Mouse (Mus musculus) liver, embryonic 14 days (tissue): ENCODE data around the gene Rchy1. TPM values are rescaled to one million over a fixed set of nuclear protein-coding genes. Genes with fewer than 3 reads are reported as not detected.

Source experiments
- polyA plus RNA-seq: library from polyadenylated mRNA; depleted of rRNA; stranded (reverse); fragments of >200 nt; gene quantifications from 2 replicates; pipeline ENCODE4 v1.2.3, GENCODE M21; 2012; rRNA removed

Gene Rchy1
- 19.4 and 24.7 TPM in 2 replicates for polyA plus RNA-seq

GRCm38 (mm10) chr5:91962639-91963440 is at the start of gene Rchy1:
Gene Rchy1 (minus strand): TSS chr5:91963068.

GRCm38 (mm10) chr5:91987236-91987635 is 24.4 kb upstream of the Rchy1 start, which contains the start of gene Odaph:
Gene Odaph (plus strand): TSS chr5:91987475.

Other genes starting within 250 kb of the Rchy1 start
- gene Odaph, start 24.4 kb upstream of the Rchy1 start, polyA plus RNA-seq, result not detected in 2 replicates
- gene Cdkl2, start 80.8 kb upstream of the Rchy1 start, polyA plus RNA-seq, result 0.10 and 0.17 TPM in 2 replicates
- gene G3bp2, start 120.7 kb upstream of the Rchy1 start, polyA plus RNA-seq, result 20.0 and 23.0 TPM in 2 replicates
- gene Uso1, start 174.9 kb upstream of the Rchy1 start, polyA plus RNA-seq, result 20.3 and 22.1 TPM in 2 replicates